Mouse (Mus musculus): ENCODE measurements around the gene Dlst. TPM values are rescaled to one million over a fixed set of nuclear protein-coding genes. Genes with fewer than 3 reads are reported as not detected.
A peak's percentile ranks its signal among the peaks of the same experiment; 100 is the strongest.

Dlst gene
- polyA plus RNA-seq, 1 experiment from 2014 or later: 115 TPM

DNA sequence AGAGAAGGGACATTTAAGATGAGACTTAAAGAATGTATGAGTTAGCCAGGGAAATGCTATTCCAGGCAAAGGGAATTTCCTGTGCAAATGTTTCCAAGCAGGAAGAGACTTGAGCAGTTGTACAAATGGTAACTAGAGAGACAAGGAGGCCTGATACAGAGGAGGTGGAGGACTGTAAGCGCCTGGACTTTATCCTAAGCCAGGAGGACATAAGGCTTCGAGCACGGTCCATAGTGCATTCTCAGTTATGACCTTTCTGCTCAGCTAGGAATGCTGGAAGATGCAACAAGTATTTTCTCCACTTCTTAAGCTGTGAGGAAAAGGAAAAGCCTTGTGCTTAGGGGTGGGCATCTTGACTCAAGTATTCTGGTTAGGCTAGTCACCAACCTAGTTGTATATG, 2.7 kb downstream of the Dlst start:
- Histone ChIP-seq H3K27me3 (ENCODE audit: insufficient read depth, low read length) (no peaks in the 10 kb centered on the region), H3K4me1 (ENCODE audit: insufficient read depth) (peaks cover 14% of the 10 kb centered on the region), H3K4me2 (no peak overlapping the region), H3K36me3 (ENCODE audit: insufficient read depth) (peaks cover 33% of the 10 kb centered on the region), H3K9me3 (ENCODE audit: low read depth, low read length) (no peaks in the 10 kb centered on the region), H3K4me3 (ENCODE audit: low read depth, low read length) (no peak overlapping the region), H3K9ac (no peak overlapping the region), H3K27ac (ENCODE audit: low read depth) (no peak overlapping the region)
- DNase-seq (no peak), ATAC-seq (ENCODE audit: insufficient read depth) (no peak)
- no peak for TF ChIP-seq CTCF (IDR thresholded peaks at IDR 0.05; ENCODE audit: low read depth)
- WGBS: 90% methylated on average over 3 of the region's 3 CpGs

DNA sequence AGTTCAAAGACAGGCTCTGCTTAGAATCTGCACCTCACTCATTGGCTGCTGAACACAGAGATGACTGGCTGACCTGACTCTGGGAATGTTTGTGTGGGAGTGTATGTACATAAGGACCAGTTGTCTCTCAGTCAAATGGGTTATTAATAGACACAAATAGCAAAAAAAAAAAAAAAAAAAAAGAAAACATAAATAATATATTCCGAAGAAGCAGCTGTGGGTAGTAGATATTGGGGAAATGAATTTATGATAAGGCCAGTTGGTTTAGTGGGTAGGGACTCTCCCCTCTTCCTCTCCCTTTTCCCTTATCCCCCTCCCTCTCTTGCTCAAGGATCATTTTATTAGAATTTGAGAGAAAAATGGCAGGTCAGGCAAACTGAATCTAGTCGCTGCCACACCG, 3.3 kb downstream of the Dlst start:
- Histone ChIP-seq H3K27me3 (ENCODE audit: insufficient read depth, low read length) (no peaks in the 10 kb centered on the region), H3K27ac (ENCODE audit: low read depth) (no peak overlapping the region), H3K36me3 (ENCODE audit: insufficient read depth) (peaks cover 39% of the 10 kb centered on the region), H3K4me2 (no peak overlapping the region), H3K4me3 (ENCODE audit: low read depth, low read length) (no peak overlapping the region), H3K9me3 (ENCODE audit: low read depth, low read length) (no peaks in the 10 kb centered on the region), H3K9ac (no peak overlapping the region), H3K4me1 (ENCODE audit: insufficient read depth) (peaks cover 14% of the 10 kb centered on the region)
- ATAC-seq (ENCODE audit: insufficient read depth): no peak
- TF ChIP-seq CTCF (IDR thresholded peaks at IDR 0.05; ENCODE audit: low read depth): no peak
- WGBS: 96% methylated on average over 3 of the region's 3 CpGs
- DNase-seq: no peak

DNA sequence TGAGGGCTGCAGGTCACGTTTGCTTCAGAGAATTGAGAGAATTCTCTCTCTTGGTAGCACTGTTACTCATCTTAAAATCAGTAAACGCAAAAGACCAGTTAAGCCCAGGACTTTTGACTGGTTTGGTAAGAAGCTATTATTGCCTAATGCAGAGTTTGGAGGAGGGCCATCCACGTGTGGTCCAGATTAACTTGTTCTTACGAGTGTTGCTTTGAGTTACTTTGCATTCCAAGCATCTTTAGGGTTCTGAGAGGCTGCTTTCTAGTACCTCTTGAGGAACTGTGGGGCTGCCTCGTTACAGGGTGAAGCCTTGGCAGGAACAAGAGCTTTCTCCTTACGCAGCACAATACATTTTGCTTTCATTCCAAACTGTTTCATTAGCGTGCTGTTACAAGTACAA, 5.0 kb downstream of the Dlst start:
- peaks cover 53% of the 10 kb centered on the region for H3K36me3 ChIP-seq (ENCODE audit: insufficient read depth)
- H3K27ac ChIP-seq (ENCODE audit: low read depth): no peak overlapping the region
- ATAC-seq (ENCODE audit: insufficient read depth): no peak
- TF ChIP-seq CTCF (IDR thresholded peaks at IDR 0.05; ENCODE audit: low read depth): no peak
- H3K4me1 ChIP-seq (ENCODE audit: insufficient read depth): peaks cover 10% of the 10 kb centered on the region; the same call in 1 of the 2 replicates
- no peak overlapping the region for H3K4me2 ChIP-seq
- WGBS: 63% methylated on average over 7 of the region's 7 CpGs
- peak; percentile 35 for DNase-seq
- no peaks in the 10 kb centered on the region for H3K27me3 ChIP-seq (ENCODE audit: insufficient read depth, low read length)
- no peak overlapping the region for H3K4me3 ChIP-seq (ENCODE audit: low read depth, low read length)
- no peaks in the 10 kb centered on the region for H3K9me3 ChIP-seq (ENCODE audit: low read depth, low read length)
- no peak overlapping the region for H3K9ac ChIP-seq

DNA sequence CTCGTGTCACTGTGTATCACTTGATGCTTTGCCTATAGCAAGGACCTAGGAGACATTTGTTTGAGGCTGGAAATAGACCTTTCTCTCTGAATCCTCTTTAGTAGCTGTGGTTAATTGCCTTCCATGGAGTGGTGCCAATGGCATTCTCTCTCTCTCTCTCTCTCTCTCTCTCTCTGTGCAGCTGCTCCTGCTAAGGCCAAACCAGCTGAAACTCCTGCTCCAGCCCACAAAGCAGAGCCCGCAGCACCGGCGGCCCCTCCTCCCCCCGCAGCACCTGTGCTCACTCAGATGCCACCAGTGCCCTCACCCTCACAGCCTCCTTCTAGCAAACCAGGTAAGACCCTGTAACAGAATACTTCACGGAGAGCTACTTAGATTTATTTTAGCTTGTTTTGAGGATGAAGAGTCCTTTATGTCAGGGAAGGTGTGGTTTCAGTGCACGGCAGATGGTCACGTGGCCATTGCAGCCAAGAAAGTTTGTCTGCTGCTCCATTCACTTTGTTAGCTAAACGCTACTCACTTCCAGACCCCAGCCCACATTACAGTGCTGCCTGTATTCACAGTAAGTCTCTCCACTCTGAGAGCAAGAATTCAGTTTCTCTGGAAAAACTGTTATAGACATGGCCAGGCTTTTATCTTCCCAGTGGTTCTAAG, 11.3 kb downstream of the Dlst start:
- no peak for TF ChIP-seq CTCF (IDR thresholded peaks at IDR 0.05; ENCODE audit: low read depth)
- no peak for ATAC-seq (ENCODE audit: insufficient read depth)
- no peaks in the 10 kb centered on the region for H3K9me3 ChIP-seq (ENCODE audit: low read depth, low read length)
- no peak for DNase-seq
- peaks cover 85% of the 10 kb centered on the region for H3K36me3 ChIP-seq (ENCODE audit: insufficient read depth)
- WGBS: 90% methylated on average over 9 of the region's 9 CpGs
- no peak overlapping the region for H3K4me3 ChIP-seq (ENCODE audit: low read depth, low read length)
- H3K4me1 ChIP-seq (ENCODE audit: insufficient read depth): no peaks in the 10 kb centered on the region
- H3K9ac ChIP-seq: no peak overlapping the region
- H3K27me3 ChIP-seq (ENCODE audit: insufficient read depth, low read length): no peaks in the 10 kb centered on the region
- no peak overlapping the region for H3K27ac ChIP-seq (ENCODE audit: low read depth)
- H3K4me2 ChIP-seq: no peak overlapping the region

DNA sequence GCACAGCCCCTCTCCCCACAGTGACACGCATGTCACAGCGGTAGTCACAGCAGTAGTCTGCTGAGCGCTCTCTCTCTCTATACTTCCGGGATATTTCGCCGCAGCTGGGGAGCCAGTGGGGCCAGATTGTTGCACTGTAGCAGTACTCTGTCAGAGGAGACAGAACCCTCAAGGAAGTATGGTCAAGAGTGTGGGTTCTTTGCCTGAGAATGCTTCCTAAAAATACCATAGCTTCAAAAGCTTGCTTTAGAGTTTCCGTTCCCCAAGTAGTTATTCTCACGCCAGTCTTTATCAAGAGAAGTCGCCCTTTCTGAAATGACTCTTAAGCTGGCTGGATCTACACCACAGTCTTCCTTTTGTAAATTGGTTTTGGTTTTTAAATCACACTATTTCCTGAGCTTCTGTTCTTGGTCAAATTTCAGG, 12.5 kb downstream of the Dlst start:
- H3K4me2 ChIP-seq: no peak overlapping the region
- no peak for TF ChIP-seq CTCF (IDR thresholded peaks at IDR 0.05; ENCODE audit: low read depth)
- WGBS: 95% methylated on average over 9 of the region's 9 CpGs

DNA sequence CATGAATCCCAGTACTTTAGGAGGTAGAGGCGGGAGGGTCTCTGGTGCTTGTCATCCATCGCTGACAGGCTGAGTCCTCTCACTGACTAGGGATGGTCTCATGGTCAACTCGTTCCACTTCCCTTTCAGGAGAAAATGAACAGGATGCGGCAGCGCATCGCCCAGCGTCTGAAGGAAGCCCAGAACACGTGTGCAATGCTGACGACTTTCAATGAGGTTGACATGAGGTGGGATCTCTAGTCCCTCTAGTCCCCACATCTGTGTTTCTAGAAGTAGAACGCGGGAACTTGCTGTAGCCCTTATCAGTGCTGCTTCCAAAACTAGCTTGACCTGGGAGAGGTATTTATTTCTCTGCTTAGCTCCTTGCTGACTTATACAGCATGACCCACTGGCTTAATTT, 13.0 kb downstream of the Dlst start:
- no peak for TF ChIP-seq CTCF (IDR thresholded peaks at IDR 0.05; ENCODE audit: low read depth)
- no peaks in the 10 kb centered on the region for H3K27me3 ChIP-seq (ENCODE audit: insufficient read depth, low read length)
- H3K4me2 ChIP-seq: no peak overlapping the region
- H3K27ac ChIP-seq (ENCODE audit: low read depth): no peak overlapping the region
- H3K36me3 ChIP-seq (ENCODE audit: insufficient read depth): peaks cover 90% of the 10 kb centered on the region
- H3K9ac ChIP-seq: no peak overlapping the region
- no peak overlapping the region for H3K4me3 ChIP-seq (ENCODE audit: low read depth, low read length)
- ATAC-seq (ENCODE audit: insufficient read depth) (no peak), DNase-seq (no peak)
- no peaks in the 10 kb centered on the region for H3K4me1 ChIP-seq (ENCODE audit: insufficient read depth)
- H3K9me3 ChIP-seq (ENCODE audit: low read depth, low read length): no peaks in the 10 kb centered on the region
- WGBS: 92% methylated on average over 11 of the region's 11 CpGs

More for the DNA sequence above, 12.5 kb downstream of the Dlst start:
- H3K4me3 ChIP-seq (ENCODE audit: low read depth, low read length): no peak overlapping the region
- H3K4me1 ChIP-seq (ENCODE audit: insufficient read depth): no peaks in the 10 kb centered on the region
- H3K9ac ChIP-seq: no peak overlapping the region
- H3K36me3 ChIP-seq (ENCODE audit: insufficient read depth): peaks cover 90% of the 10 kb centered on the region
- no peak for DNase-seq
- no peaks in the 10 kb centered on the region for H3K27me3 ChIP-seq (ENCODE audit: insufficient read depth, low read length)
- H3K9me3 ChIP-seq (ENCODE audit: low read depth, low read length): no peaks in the 10 kb centered on the region
- H3K27ac ChIP-seq (ENCODE audit: low read depth): 0 out of 2 replicates have a peak overlapping the region, but pooled peaks have one; percentile 1
- ATAC-seq (ENCODE audit: insufficient read depth): no peak

DNA sequence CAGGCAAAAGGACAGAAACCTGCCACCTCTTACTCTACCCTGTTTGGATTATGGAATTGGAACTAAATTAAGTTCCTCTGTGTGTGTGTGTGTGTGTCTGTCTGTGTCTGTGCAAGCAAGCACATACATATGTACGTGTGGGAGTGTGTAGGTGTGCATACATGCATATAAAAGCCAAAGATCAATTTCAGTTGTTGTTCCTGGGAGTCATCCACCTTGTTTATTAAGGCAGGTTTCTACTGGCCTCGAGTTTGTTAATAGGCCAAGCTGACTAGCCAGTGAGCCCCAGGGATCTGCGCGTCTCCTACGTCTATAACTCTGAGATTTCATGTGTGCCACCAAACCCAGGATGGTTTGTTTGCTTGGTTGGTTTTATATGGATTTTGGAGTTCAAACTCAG, 14.1 kb downstream of the Dlst start:
- no peak overlapping the region for H3K4me2 ChIP-seq
- no peak overlapping the region for H3K9ac ChIP-seq
- ATAC-seq (ENCODE audit: insufficient read depth) (no peak), DNase-seq (no peak)
- H3K4me3 ChIP-seq (ENCODE audit: low read depth, low read length): no peak overlapping the region
- TF ChIP-seq CTCF (IDR thresholded peaks at IDR 0.05; ENCODE audit: low read depth): no peak
- no peaks in the 10 kb centered on the region for H3K27me3 ChIP-seq (ENCODE audit: insufficient read depth, low read length)
- no peaks in the 10 kb centered on the region for H3K9me3 ChIP-seq (ENCODE audit: low read depth, low read length)
- H3K36me3 ChIP-seq (ENCODE audit: insufficient read depth): peaks cover 88% of the 10 kb centered on the region
- 94% methylated on average over 5 of the region's 5 CpGs for WGBS
- no peaks in the 10 kb centered on the region for H3K4me1 ChIP-seq (ENCODE audit: insufficient read depth)
- H3K27ac ChIP-seq (ENCODE audit: low read depth): no peak overlapping the region

Data from lung, embryonic 14.5 days (tissue).